Mouse (Mus musculus): ENCODE measurements around the gene Misp.

Misp gene

GRCm38 (mm10) chr10:79794491-79794931 lies 26.3 kb upstream of the Misp start:
- in situ Hi-C loops (cut with MseI, MboI): no loop called here

- in situ Hi-C loops (cut with MseI, MboI): no loop called here
Measured at GRCm38 (mm10) chr10:79795905-79796304, 24.9 kb upstream of the Misp start.

GRCm38 (mm10) chr10:79797326-79797725 lies 23.5 kb upstream of the Misp start:
- in situ Hi-C loops (cut with MseI, MboI): no loop called here

GRCm38 (mm10) chr10:79798289-79798928 lies 22.4 kb upstream of the Misp start:
- in situ Hi-C loops (cut with MseI, MboI): no loop called here

GRCm38 (mm10) chr10:79800508-79800907 lies 20.3 kb upstream of the Misp start:
- in situ Hi-C loops (cut with MseI, MboI): no loop called here

- in situ Hi-C loops (cut with MseI, MboI): no loop called here
Measured at GRCm38 (mm10) chr10:79801837-79802236, 19.0 kb upstream of the Misp start.

- in situ Hi-C loops (cut with MseI, MboI): no loop called here
Measured at GRCm38 (mm10) chr10:79802331-79802971, 18.3 kb upstream of the Misp start.

- in situ Hi-C loops (cut with MseI, MboI): no loop called here
Measured at GRCm38 (mm10) chr10:79803716-79804323, 17.0 kb upstream of the Misp start.

GRCm38 (mm10) chr10:79805636-79806035 lies 15.2 kb upstream of the Misp start:
- in situ Hi-C loops (cut with MseI, MboI): no loop called here

GRCm38 (mm10) chr10:79806331-79806730 lies 14.5 kb upstream of the Misp start:
- in situ Hi-C loops (cut with MseI, MboI): no loop called here

- in situ Hi-C loops (cut with MseI, MboI): no loop called here
Measured at GRCm38 (mm10) chr10:79806972-79807371, 13.8 kb upstream of the Misp start.

- in situ Hi-C loops (cut with MseI, MboI): no loop called here
Measured at GRCm38 (mm10) chr10:79807826-79808225, 13.0 kb upstream of the Misp start.

GRCm38 (mm10) chr10:79808728-79809127 lies 12.1 kb upstream of the Misp start:
- in situ Hi-C loops (cut with MseI, MboI): no loop called here

GRCm38 (mm10) chr10:79811736-79812637 lies 8.8 kb upstream of the Misp start:
- in situ Hi-C loops (cut with MseI, MboI): no loop called here

GRCm38 (mm10) chr10:79814271-79814842 lies 6.4 kb upstream of the Misp start:
- in situ Hi-C loops (cut with MseI, MboI): no loop called here

- in situ Hi-C loops (cut with MseI, MboI): no loop called here
Measured at GRCm38 (mm10) chr10:79815671-79816494, 4.9 kb upstream of the Misp start.

- in situ Hi-C loops (cut with MseI, MboI): no loop called here
Measured at GRCm38 (mm10) chr10:79817111-79817510, 3.7 kb upstream of the Misp start.

- in situ Hi-C loops (cut with MseI, MboI): no loop called here
Measured at GRCm38 (mm10) chr10:79818225-79818624, 2.6 kb upstream of the Misp start.

GRCm38 (mm10) chr10:79819606-79820005 lies 1.2 kb upstream of the Misp start:
- in situ Hi-C loops (cut with MseI, MboI): no loop called here

GRCm38 (mm10) chr10:79820277-79820676 lies 512 bp upstream of the Misp start:
- in situ Hi-C loops (cut with MseI, MboI): no loop called here

- in situ Hi-C loops (cut with MseI, MboI): no loop called here
Measured at GRCm38 (mm10) chr10:79821731-79822130, 942 bp downstream of the Misp start.

Data from mouse trophoblast stem cell (cell line).